Mouse (Mus musculus): ENCODE measurements around the gene Arhgef12.
"Not testable (repeated sequence)": the region's sequence is repeated elsewhere in the genome, so short reads cannot be mapped to it uniquely, and the experiment has no call there.

Gene Arhgef12

GRCm38 (mm10) chr9:43107187-43107517 is at the start of gene Arhgef12:
Arhgef12 (minus strand) TSS chr9:43107239.
- no peak for DNase-seq

- DNase-seq: no peak
These were observed 48.9 kb upstream of the Arhgef12 start for GRCm38 (mm10) chr9:43155960-43156359.

DNA sequence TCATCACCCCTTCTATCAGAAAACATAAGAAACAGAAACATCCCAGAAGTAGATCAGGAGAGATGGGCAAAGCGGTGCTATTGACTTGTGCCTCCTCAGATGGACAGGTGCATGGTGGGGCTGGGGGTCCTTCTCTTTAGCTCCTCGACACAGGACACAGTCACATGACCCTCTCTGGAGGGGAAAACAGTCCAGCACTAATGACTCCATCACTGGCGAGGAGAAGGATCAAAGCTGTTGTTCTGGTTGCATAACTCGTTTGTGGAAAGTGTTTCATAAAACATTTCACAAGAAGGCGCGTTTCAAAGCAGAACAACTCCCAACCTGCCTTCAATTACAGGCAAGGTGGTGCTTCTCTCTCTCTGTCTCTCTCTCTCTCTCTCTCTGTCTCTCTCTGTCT is 44.7 kb upstream of the Arhgef12 start:
- DNase-seq: no peak

GRCm38 (mm10) chr9:43150957-43151356 is 43.9 kb upstream of the Arhgef12 start:
- no peak for DNase-seq

DNA sequence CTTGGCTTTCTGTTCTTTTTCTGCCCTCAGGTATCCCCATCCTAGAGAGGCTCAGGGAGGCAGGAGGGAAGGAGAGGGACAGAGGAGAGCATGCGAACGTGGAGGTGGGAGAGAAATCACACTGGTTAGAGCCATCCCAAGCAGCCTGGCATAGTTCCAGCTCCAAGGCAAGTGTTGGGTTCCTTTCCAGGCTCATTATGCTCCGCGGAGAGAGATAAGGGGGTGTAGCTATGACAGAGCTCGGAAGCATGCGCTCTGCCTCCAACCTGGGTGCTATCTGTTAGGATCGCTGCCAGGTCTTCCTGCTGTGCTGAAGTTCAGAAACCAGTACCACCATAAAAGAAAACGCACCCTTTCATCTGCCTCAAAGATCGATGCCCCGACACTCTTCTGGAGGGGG is 43.0 kb upstream of the Arhgef12 start:
- no peak for DNase-seq

DNA sequence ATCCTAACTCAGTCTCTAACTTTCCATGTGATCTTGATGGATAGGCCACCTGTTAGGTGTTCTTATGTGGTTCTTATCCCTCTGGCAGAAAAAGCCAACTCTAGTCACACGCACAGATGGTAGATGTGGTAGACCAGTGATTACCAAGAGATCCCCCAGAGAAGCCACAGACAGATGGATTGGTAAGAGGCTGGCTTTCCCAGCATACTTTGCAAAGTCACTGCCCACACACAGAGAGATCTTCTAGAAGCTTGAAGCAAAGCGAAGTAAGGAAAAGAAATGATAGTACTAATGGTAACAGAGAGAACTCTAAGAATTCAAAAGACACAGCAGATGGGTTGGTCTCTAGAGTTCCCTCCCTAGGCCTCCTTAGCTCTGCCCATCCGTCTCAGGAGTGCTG is 42.5 kb upstream of the Arhgef12 start:
- no peak for DNase-seq

DNA sequence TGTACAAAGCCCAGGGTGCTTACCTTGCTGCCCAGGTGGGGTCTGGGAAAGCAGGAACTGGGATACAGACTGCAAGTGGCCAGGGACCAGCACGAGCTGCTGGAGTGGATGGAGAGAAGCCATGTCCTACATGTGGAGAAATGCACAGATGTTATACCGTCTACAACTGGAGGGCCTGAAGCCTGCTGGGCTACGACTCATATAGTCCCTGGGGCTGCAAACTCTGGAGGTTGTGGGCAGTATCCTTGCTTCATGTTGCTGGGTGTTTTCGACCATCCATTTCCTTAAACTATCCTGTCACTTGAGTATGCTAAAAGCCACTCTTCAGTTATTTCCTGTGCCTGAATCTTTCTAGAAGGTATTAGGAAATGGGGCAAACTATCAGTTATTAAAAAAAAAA is 38.2 kb upstream of the Arhgef12 start:
- DNase-seq: no peak

DNA sequence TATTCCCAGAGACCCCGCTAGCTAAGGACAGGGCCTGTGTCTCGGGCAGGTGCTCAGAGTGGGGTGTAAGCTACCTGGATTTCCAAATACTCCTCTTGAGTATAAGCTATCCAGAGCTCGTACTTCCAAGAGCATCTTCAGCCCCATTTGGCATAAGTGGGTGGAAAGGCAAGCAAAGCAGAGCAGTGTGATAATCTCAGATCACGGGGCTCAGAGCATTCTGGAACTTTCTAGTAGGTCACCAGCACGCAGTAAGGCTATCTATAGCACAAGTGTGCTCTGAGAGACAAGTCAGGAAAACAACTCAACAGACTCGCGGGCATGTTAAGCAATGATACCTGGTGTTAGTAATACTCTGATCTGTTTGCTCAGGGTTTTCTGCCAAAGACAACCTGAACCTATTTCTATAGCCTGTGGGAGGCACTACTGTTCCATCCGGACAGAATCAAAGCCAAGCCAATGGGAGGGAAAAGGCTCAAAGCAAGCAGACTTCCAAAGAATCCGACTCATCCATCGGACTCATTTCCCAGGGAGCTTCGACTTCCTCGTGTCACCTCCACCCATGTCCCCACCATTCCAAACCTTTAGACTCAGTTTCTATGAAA is 37.3 kb upstream of the Arhgef12 start:
- no peak for DNase-seq

- DNase-seq: peak; percentile 7 to 23
These were observed 34.8 kb upstream of the Arhgef12 start for GRCm38 (mm10) chr9:43141839-43142238.

GRCm38 (mm10) chr9:43133525-43133924 is 26.5 kb upstream of the Arhgef12 start:
- DNase-seq: no peak

- DNase-seq: no peak
These were observed 25.3 kb upstream of the Arhgef12 start for GRCm38 (mm10) chr9:43132380-43132779.

GRCm38 (mm10) chr9:43131940-43132339 is 24.9 kb upstream of the Arhgef12 start:
- DNase-seq: no peak

GRCm38 (mm10) chr9:43130684-43131083 is 23.6 kb upstream of the Arhgef12 start:
- no peak for DNase-seq

DNA sequence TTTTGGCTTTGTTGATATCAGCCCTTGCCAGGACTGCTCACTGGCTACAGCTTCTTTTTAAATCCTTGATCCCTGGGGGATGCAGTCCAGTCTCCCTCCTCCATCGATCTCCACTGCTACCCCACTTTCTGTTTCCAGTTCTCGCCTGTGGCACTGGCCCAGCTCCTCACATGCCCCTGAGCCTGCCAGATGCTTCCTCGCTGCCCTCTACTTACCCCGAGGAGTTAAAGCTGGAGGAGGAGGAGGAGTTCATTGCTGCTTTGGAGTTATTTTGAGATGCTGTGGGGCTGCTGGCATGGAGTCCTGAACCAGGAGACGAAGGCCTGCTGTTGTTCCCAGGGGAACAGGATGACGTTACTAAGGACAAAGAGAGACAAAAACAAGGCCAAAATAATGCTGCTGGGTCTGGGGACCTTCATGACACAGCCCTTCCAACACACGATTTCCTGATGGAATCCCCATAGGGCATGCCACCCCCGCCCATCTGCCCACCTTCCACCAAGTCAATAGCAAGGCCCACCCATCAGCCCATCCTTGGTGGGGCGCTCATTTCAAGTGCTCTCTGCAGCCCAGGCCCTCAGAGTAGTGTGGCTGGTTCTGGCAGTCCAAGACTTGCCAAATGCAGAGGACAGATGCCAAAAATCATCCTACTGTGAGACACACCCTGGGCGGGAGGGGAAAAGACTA is 20.2 kb upstream of the Arhgef12 start:
- DNase-seq: no peak

- DNase-seq: no peak
These were observed 15.3 kb upstream of the Arhgef12 start for GRCm38 (mm10) chr9:43122379-43122778.

DNA sequence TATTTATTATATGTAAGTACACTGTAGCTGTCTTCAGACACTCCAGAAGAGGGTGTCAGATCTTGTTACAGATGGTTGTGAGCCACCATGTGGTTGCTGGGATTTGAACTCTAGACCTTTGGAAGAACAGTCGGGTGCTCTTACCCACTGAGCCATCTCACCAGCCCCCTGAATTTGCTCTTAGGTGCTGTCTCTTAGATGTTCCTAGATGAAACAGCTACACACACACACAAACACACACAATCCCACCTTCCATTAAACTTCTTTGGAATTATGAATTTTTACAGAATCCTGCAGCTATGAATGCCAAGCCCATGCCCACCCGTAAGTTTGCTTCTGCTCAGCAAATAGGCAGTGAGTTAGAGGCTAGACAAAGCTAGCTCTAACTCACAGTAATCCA is 14.9 kb upstream of the Arhgef12 start:
- not testable (repeated sequence) for DNase-seq

DNA sequence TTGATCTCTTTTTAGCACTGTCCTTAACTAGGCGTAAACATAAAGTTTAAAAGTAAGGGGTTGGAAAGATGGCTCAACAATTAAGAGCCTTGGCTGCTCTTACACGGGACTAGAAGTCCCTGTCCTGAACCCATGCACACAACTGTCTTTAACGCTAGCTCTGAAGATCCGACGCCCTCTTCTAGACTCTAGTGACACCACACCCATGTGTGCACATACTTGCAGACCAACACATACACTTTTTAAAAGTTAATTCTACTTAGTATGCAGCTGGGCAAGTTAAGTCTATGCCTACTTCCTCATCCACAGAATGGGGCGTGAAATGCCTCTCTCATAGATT is 9.9 kb upstream of the Arhgef12 start:
- DNase-seq: no peak

GRCm38 (mm10) chr9:43116134-43116996 is 9.3 kb upstream of the Arhgef12 start, which contains the start of gene Tmem136:
Tmem136 (minus strand) TSS chr9:43116570.
- DNase-seq: peak; percentile 9 to 27

- DNase-seq: no peak
These were observed 8.5 kb upstream of the Arhgef12 start for GRCm38 (mm10) chr9:43115431-43116133.

- no peak for DNase-seq
These were observed 7.8 kb upstream of the Arhgef12 start for GRCm38 (mm10) chr9:43114833-43115232.

- DNase-seq: no peak
These were observed 3.4 kb upstream of the Arhgef12 start for GRCm38 (mm10) chr9:43110286-43110980.

GRCm38 (mm10) chr9:43109125-43109524 is 2.1 kb upstream of the Arhgef12 start:
- DNase-seq: no peak

GRCm38 (mm10) chr9:43108721-43109120 is 1.7 kb upstream of the Arhgef12 start:
- no peak for DNase-seq

All from thymus, postnatal 36 days (tissue).